Mouse (Mus musculus) MEL (cell line): ENCODE measurements at regions not wholly inside any gene's neighbourhood (a gene's known extent, or its start where the extent isn't known, plus 50 kb on each side); places are given as distances from the start of the nearest gene placed in this dataset.

ENCODE experiments used
- DNase-seq: peaks from one replicate; pipeline ENCODE4 v3.0.0; 2011; ENCODE audit warnings: low read depth, low spot score
- H3K27ac ChIP-seq: 2 replicates; pipeline ENCODE4 v1.5.1; 2012; ENCODE audit warnings: low read depth, mild to moderate bottlenecking, control low read depth, low read length, moderate library complexity; ENCODE audit not compliant: control insufficient read depth
- H3K27me3 ChIP-seq, 2 experiments: fragments of 150-350 bp in 1 of 2; sonication (generic) in 1 of 2; 2 replicates each; pipeline ENCODE4 v1.6.1; 2012; ENCODE audit warnings: low read length in 2 of 2, mild to moderate bottlenecking in 2 of 2, improper control_type of control experiment in 1 of 2, moderate library complexity in 1 of 2; ENCODE audit not compliant: insufficient read depth in 2 of 2, control insufficient read depth in 1 of 2
- H3K36me3 ChIP-seq, 2 experiments: 2 replicates each; pipeline ENCODE4 v1.6.1; 2012 to 2014; ENCODE audit warnings: low read length in 2 of 2, improper control_type of control experiment in 1 of 2, inconsistent platforms in 1 of 2, mild to moderate bottlenecking in 1 of 2; ENCODE audit not compliant: insufficient read depth in 2 of 2, control insufficient read depth in 1 of 2
- H3K4me1 ChIP-seq, 2 experiments: fragments of 150-350 bp in 1 of 2; sonication (generic) in 1 of 2; 2 replicates each; pipeline ENCODE4 v1.6.1; 2012; ENCODE audit warnings: low read length in 2 of 2, improper control_type of control experiment in 1 of 2, mild to moderate bottlenecking in 1 of 2; ENCODE audit not compliant: insufficient read depth in 2 of 2, control insufficient read depth in 1 of 2
- H3K4me3 ChIP-seq, 2 experiments: fragments of 150-350 bp in 1 of 2; sonication (generic) in 1 of 2; 2 replicates each; pipeline ENCODE4 v1.5.1; 2012; ENCODE audit warnings: low read depth in 2 of 2, low read length in 2 of 2, mild to moderate bottlenecking in 2 of 2, moderate library complexity in 2 of 2, control low read depth in 1 of 2, improper control_type of control experiment in 1 of 2; ENCODE audit not compliant: control insufficient read depth in 1 of 2, insufficient read depth in 1 of 2
- H3K79me2 ChIP-seq: 2 replicates; pipeline ENCODE4 v1.6.1; 2012; ENCODE audit warnings: mild to moderate bottlenecking, low read length, moderate library complexity; ENCODE audit not compliant: control insufficient read depth, poor library complexity, insufficient read depth
- H3K9ac ChIP-seq: 2 replicates; pipeline ENCODE4 v1.6.1; 2012; ENCODE audit warnings: low read depth, mild to moderate bottlenecking, control low read depth, low read length, moderate library complexity; ENCODE audit not compliant: control insufficient read depth, poor library complexity, severe bottlenecking
- H3K9me3 ChIP-seq: fragments of 150-350 bp; sonication (generic); replicated peaks from 2 replicates; pipeline ENCODE4 v1.6.1; 2012; ENCODE audit warnings: mild to moderate bottlenecking, low read length, improper control_type of control experiment, moderate library complexity; ENCODE audit not compliant: insufficient read depth
- CHD1 ChIP-seq: IDR thresholded peaks from 2 replicates; pipeline ENCODE4 v1.6.1; 2012; ENCODE audit warnings: low read depth, mild to moderate bottlenecking, inconsistent platforms, low read length, improper control_type of control experiment
- CTCF ChIP-seq, 3 experiments: IDR thresholded peaks in 2 of 3; conservative IDR thresholded peaks in 1 of 3; 2 replicates each; pipeline ENCODE4 v1.5.1; 2011 to 2012; ENCODE audit warnings: low read length in 3 of 3, low read depth in 2 of 3, mild to moderate bottlenecking in 2 of 3, improper control_type of control experiment in 1 of 3, inconsistent platforms in 1 of 3, mixed read lengths in 1 of 3, moderate library complexity in 1 of 3; ENCODE audit not compliant: control insufficient read depth in 1 of 3, insufficient read depth in 1 of 3, poor library complexity in 1 of 3, severe bottlenecking in 1 of 3
- EP300 ChIP-seq, 2 experiments: IDR thresholded peaks; 2 replicates each; pipeline ENCODE4 v1.6.1; 2011; ENCODE audit warnings: improper control_type of control experiment in 2 of 2, low read length in 2 of 2, low read depth in 1 of 2, mild to moderate bottlenecking in 1 of 2
- GABPA ChIP-seq: IDR thresholded peaks from 2 replicates; pipeline ENCODE4 v1.6.1; 2012; ENCODE audit warnings: low read depth, mild to moderate bottlenecking, inconsistent platforms, low read length, improper control_type of control experiment, moderate library complexity
- HCFC1 ChIP-seq: IDR thresholded peaks from 2 replicates; pipeline ENCODE4 v1.6.1; 2012; ENCODE audit warnings: low read depth, mild to moderate bottlenecking, inconsistent platforms, low read length, improper control_type of control experiment, moderate library complexity
- MAX ChIP-seq: IDR thresholded peaks from 2 replicates; pipeline ENCODE4 v1.6.1; 2011; ENCODE audit warnings: low read length, improper control_type of control experiment
- MYC ChIP-seq: IDR thresholded peaks from 2 replicates; pipeline ENCODE4 v1.6.1; 2011; ENCODE audit warnings: low read depth, mild to moderate bottlenecking, low read length, improper control_type of control experiment, moderate library complexity
- NRF1 ChIP-seq: IDR thresholded peaks from 2 replicates; pipeline ENCODE4 v1.6.1; 2014; ENCODE audit warnings: low read depth, mild to moderate bottlenecking, inconsistent platforms, low read length, improper control_type of control experiment, moderate library complexity; ENCODE audit not compliant: poor library complexity, insufficient read depth, severe bottlenecking
- SIN3A ChIP-seq: IDR thresholded peaks from 2 replicates; pipeline ENCODE4 v1.6.1; 2012; ENCODE audit warnings: low read length, improper control_type of control experiment, inconsistent platforms
- SMC3 ChIP-seq: IDR thresholded peaks from 2 replicates; pipeline ENCODE4 v1.6.1; 2011; ENCODE audit warnings: low read depth, low read length, improper control_type of control experiment
- TAL1 ChIP-seq: IDR thresholded peaks from 2 replicates; pipeline ENCODE4 v1.6.1; 2012; ENCODE audit warnings: mild to moderate bottlenecking, inconsistent platforms, low read length, moderate library complexity, mixed read lengths
- TCF12 ChIP-seq: IDR thresholded peaks from 2 replicates; pipeline ENCODE4 v1.6.1; 2014; ENCODE audit warnings: low read depth, mild to moderate bottlenecking, inconsistent platforms, low read length, improper control_type of control experiment, moderate library complexity
- USF1 ChIP-seq: IDR thresholded peaks from 2 replicates; pipeline ENCODE4 v1.6.1; 2014; ENCODE audit warnings: low read depth, mild to moderate bottlenecking, inconsistent platforms, low read length, improper control_type of control experiment, moderate library complexity
- ZC3H11A ChIP-seq: IDR thresholded peaks from 2 replicates; pipeline ENCODE4 v1.6.1; 2012; ENCODE audit warnings: low read depth, mild to moderate bottlenecking, inconsistent platforms, low read length, improper control_type of control experiment

GRCm38 (mm10) chr11:84701319-84702175 is 117.8 kb downstream of the Mrm1 start (continued):
- no peak for TF ChIP-seq CTCF (IDR thresholded peaks at IDR 0.05 in 2 of 3, conservative IDR thresholded peaks at IDR 0.05 in 1 of 3; ENCODE audit: control insufficient read depth in 1 of 3, insufficient read depth in 1 of 3, low read depth in 2 of 3, low read length in 3 of 3, poor library complexity in 1 of 3, severe bottlenecking in 1 of 3)
- peak; percentile 1; the same call in 1 of the 2 replicates for TF ChIP-seq MAX
- peak; percentile 76 to 91 for TF ChIP-seq EP300 (IDR thresholded peaks at IDR 0.05; ENCODE audit: low read depth in 1 of 2, low read length in 2 of 2)
- TF ChIP-seq NRF1, result peak; percentile 62
- TF ChIP-seq, all 39 proteins: peak for 24

- H3K27me3 ChIP-seq, result no peaks in the 10 kb centered on the region
- peak overlapping the region; percentile 15 for H3K9ac ChIP-seq
- TF ChIP-seq SIN3A (no peak), SMC3 (no peak), ZC3H11A (no peak), EP300 (IDR thresholded peaks at IDR 0.05; ENCODE audit: low read depth in 1 of 2, low read length in 2 of 2) (0 out of 4 replicates have a peak, but pooled peaks of 1 of the 2 experiments have one; percentile 28), TCF12 (0 out of 2 replicates have a peak, but pooled peaks have one; percentile 6), GABPA (no peak)
- peaks cover 0 to 33% of the 10 kb centered on the region in 2 experiments; a peak in 2 of 4 replicates for H3K36me3 ChIP-seq
- peak overlapping the region in 1 of 2 experiments; percentile 24; a peak in 1 of 4 replicates for H3K4me3 ChIP-seq
- DNase-seq, result peak; percentile 52
- H3K27ac ChIP-seq, result peak overlapping the region; percentile 15
- peaks cover 36 to 51% of the 10 kb centered on the region in 2 experiments for H3K4me1 ChIP-seq
- H3K79me2 ChIP-seq, result no peaks in the 10 kb centered on the region; the same call in 1 of the 2 replicates
- no peaks in the 10 kb centered on the region for H3K9me3 ChIP-seq
Measured at GRCm38 (mm10) chr11:84697521-84697920, 121.8 kb downstream of the Mrm1 start.

- Histone ChIP-seq H3K36me3 (peaks cover 0 to 2% of the 10 kb centered on the region in 2 experiments; a peak in 2 of 4 replicates), H3K9ac (no peak overlapping the region), H3K9me3 (no peaks in the 10 kb centered on the region)
- TF ChIP-seq TAL1 (no peak), CHD1 (no peak), MYC (no peak), USF1 (no peak), HCFC1 (no peak)
- TF ChIP-seq, all 39 proteins: peak for 0
- Histone ChIP-seq H3K4me1 (peaks cover 4 to 16% of the 10 kb centered on the region in 2 experiments; a peak in 3 of 4 replicates), H3K79me2 (no peaks in the 10 kb centered on the region), H3K27ac (no peak overlapping the region), H3K27me3 (no peaks in the 10 kb centered on the region), H3K4me3 (no peak overlapping the region)
- DNase-seq, result no peak
Measured at GRCm38 (mm10) chr11:84692638-84693037, 126.7 kb downstream of the Mrm1 start.
